In the genomic region with DNA sequence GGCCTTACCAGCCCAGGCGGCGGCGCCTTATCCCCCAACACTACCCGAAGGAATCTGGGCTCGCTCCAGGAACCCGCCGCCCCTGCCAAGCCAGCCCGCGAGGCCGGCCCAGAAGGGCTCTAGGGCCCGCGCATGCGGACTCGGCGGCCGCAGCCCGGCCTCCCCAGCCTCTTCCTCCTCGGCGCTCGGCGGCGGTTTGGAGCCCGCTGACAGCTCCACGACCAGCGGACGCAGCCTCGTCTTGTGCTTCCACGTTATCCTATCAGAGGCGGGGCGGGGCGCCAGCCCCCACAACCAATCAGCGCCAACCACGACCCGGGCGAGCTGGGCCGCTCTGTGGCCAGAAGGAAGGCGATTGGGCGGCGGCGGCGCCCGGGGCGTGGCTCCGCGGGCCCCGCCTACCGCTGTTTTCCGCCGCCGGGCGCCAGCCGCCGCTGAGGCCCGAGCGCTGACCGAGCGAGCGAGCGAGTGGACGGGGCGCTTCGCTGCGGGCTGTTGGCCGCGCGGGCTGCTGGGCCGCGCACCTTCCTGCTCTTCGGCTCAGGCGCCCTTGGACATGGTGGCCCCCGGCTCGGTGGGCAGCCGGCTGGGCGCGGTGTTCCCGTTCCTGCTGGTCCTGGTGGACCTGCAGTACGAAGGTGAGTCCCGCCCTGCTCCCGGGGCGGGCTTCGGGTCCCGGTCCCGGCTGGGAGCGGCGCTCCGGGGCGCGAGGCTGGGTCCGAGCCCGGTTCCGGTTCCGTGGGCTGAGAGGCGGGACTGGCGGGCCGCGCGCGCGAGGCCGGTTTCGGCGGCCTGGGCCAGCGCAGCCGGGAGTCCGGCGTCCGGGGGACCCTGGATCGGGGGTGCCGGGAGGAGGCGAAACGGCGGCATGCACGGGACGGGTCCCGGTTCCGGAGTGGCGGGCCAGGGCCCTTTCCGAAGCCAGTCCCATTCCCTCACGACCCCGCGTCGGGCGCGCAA, we compare ENCODE assay signal across 8 mouse cellular contexts. TPM values are rescaled to one million over a fixed set of nuclear protein-coding genes. Genes with fewer than 3 reads are reported as not detected.
DNase-seq lines count a peak whose midpoint lies in the region; ATAC-seq lines count a peak whose summit lies in the region.

Gene Dnajc3, plus strand, starts transcription at position 444 of the 960 bp plus-strand sequence.

- H3K9ac ChIP-seq in forebrain, embryonic 14.5 days (ENCODE audit: low read length) = peak within 1 kb of the TSS; percentile 96
- peak within 1 kb of the TSS; percentile 91 for H3K9ac ChIP-seq in neural tube, embryonic 15.5 days (replicated peaks)

- under 1% methylated on average over 101 of the region's 124 CpGs for WGBS in forebrain, embryonic 14.5 days
- under 1% methylated on average over 115 of the region's 124 CpGs for WGBS in neural tube, embryonic 15.5 days

- no peaks in the 10 kb centered on the region for H3K36me3 ChIP-seq in forebrain, embryonic 14.5 days (ENCODE audit: control insufficient read depth, insufficient read depth, low read length)
- no peaks in the 10 kb centered on the region for H3K36me3 ChIP-seq in neural tube, embryonic 15.5 days

- peak within 1 kb of the TSS; percentile 97 for H3K4me3 ChIP-seq in forebrain, embryonic 14.5 days (ENCODE audit: low read depth, low read length)
- peak within 1 kb of the TSS; percentile 93 for H3K4me3 ChIP-seq in neural tube, embryonic 15.5 days (replicated peaks)

- DNase-seq in ES-CJ7 (ENCODE audit: low read depth, low spot score) = peak; percentile 94
- peak; percentile 100 for DNase-seq in cerebellum, adult 11 months
- peak; percentile 99 for DNase-seq in forebrain, embryonic 14.5 days (ENCODE audit: low spot score)
- peak; percentile 99 to 100 for DNase-seq in heart, postnatal 14 days
- peak; percentile 100 for DNase-seq in layer of hippocampus, adult 11-12 months (ENCODE audit: low spot score)
- peak; percentile 100 for DNase-seq in lung, adult 18-20 months
- peak; percentile 100 for DNase-seq in testis, postnatal 14 days (ENCODE audit: low spot score)

- intact Hi-C loops in heart, postnatal 14 days (cut with DNase I) = loop anchor here (10.0 kb wide), 1 partner anchor 223 kb away; no protein-coding TSS in a partner anchor

- no peaks in the 10 kb centered on the region for H3K27me3 ChIP-seq in forebrain, embryonic 14.5 days (replicated peaks; ENCODE audit: control insufficient read depth, insufficient read depth, low read length)
- no peaks in the 10 kb centered on the region for H3K27me3 ChIP-seq in neural tube, embryonic 15.5 days (replicated peaks)

- H3K27ac ChIP-seq in forebrain, embryonic 14.5 days (ENCODE audit: low read depth, low read length) = peak within 1 kb of the TSS; percentile 82
- H3K27ac ChIP-seq in neural tube, embryonic 15.5 days (replicated peaks) = peak within 1 kb of the TSS; percentile 89

- H3K9me3 ChIP-seq in forebrain, embryonic 14.5 days (replicated peaks; ENCODE audit: control insufficient read depth, low read length) = no peaks in the 10 kb centered on the region
- H3K9me3 ChIP-seq in neural tube, embryonic 15.5 days (replicated peaks) = no peaks in the 10 kb centered on the region

- peak within 1 kb of the TSS; percentile 74 for H3K4me2 ChIP-seq in forebrain, embryonic 14.5 days (ENCODE audit: low read length)
- H3K4me2 ChIP-seq in neural tube, embryonic 15.5 days = peak within 1 kb of the TSS; percentile 76

- peak; percentile 100 for ATAC-seq in forebrain, embryonic 14.5 days
- peak; percentile 100 for ATAC-seq in neural tube, embryonic 15.5 days (ENCODE audit: low FRiP score)

- H3K4me1 ChIP-seq in forebrain, embryonic 14.5 days (ENCODE audit: control insufficient read depth, insufficient read depth, low read length) = peaks cover 9% of the 10 kb centered on the region
- H3K4me1 ChIP-seq in neural tube, embryonic 15.5 days = peaks cover 34% of the 10 kb centered on the region

RNA-seq across cellular contexts. Expression of gene Dnajc3, which starts in this region (rescaled TPM):
- polyA plus RNA-seq in forebrain, embryonic 14.5 days (2014; fragmentation: Nextera tagmentation; extraction: Ambion mirVana) = 18.8 and 21.5 TPM in 2 replicates
- total RNA-seq in heart, postnatal 14 days (2021) = 10 to 100 TPM; 26.2 to 28.5 TPM
- 22.6 and 26.8 TPM in 2 replicates for polyA plus RNA-seq in neural tube, embryonic 15.5 days (2015; fragmentation: Nextera tagmentation; extraction: Ambion mirVana)

Comparison
In these comparisons a context has a peak if more than half of its experiments do, and no peak if none do; other contexts are left out.
1. Peak in every context shown above with its lines: DNase-seq, ATAC-seq, H3K4me3 ChIP-seq and H3K27ac ChIP-seq.